8 mouse cellular contexts compared by ENCODE assay signal in genomic region chr14:32321732-32322685, GRCm38 (mm10). TPM values are rescaled to one million over a fixed set of nuclear protein-coding genes. Genes with fewer than 3 reads are reported as not detected.
DNase-seq lines count a peak whose midpoint lies in the region; ATAC-seq and TF ChIP-seq lines count a peak whose summit lies in the region.

TSS of gene Ogdhl (plus strand) at chr14:32322019.

- peak; percentile 49; the same call in 1 of the 2 replicates for ATAC-seq in erythroblast, adult 5-6 weeks (replicated peaks; ENCODE audit: low FRiP score, poor library complexity, severe bottlenecking)
- ATAC-seq in kidney, embryonic 14.5 days (ENCODE audit: low FRiP score, low TSS enrichment): peak; percentile 87
- peak; percentile 87 for ATAC-seq in limb, embryonic 14.5 days (ENCODE audit: low FRiP score, low read depth)
- ATAC-seq in midbrain, embryonic 16.5 days: peak; percentile 81
- ATAC-seq in stomach, embryonic 14.5 days (ENCODE audit: insufficient number of reproducible peaks, insufficient read depth, low FRiP score, low read depth): peak; percentile 87

- DNase-seq in CD4-positive helper T cell, adult 2 months (ENCODE audit: low read depth, low spot score): peak; percentile 59
- DNase-seq in brain, embryonic 14.5 days (ENCODE audit: low read depth): peak; percentile 88
- peak; percentile 94 for DNase-seq in heart, embryonic 10.5 days (ENCODE audit: low spot score)
- peak; percentile 85 for DNase-seq in limb, embryonic 14.5 days (ENCODE audit: low spot score)

- 3% methylated on average over 50 of the region's 50 CpGs for WGBS in heart, embryonic 10.5 days
- WGBS in kidney, embryonic 14.5 days: 4% methylated on average over 38 of the region's 50 CpGs
- 2% methylated on average over 46 of the region's 50 CpGs for WGBS in limb, embryonic 14.5 days
- 4% methylated on average over 37 of the region's 50 CpGs for WGBS in midbrain, embryonic 16.5 days
- whole genome bisulfite sequencing in stomach, embryonic 14.5 days: 2% methylated on average over 50 of the region's 50 CpGs

- TF ChIP-seq CTCF in brain, embryonic 14.5 days (IDR thresholded peaks at IDR 0.05; ENCODE audit: borderline replicate concordance, extremely low read depth, insufficient read depth, insufficient read length): no peak

- peaks cover 9% of the 10 kb centered on the region for H3K4me1 ChIP-seq in heart, embryonic 10.5 days
- H3K4me1 ChIP-seq in kidney, embryonic 14.5 days (ENCODE audit: control insufficient read depth, insufficient read depth, low read length): no peaks in the 10 kb centered on the region
- no peaks in the 10 kb centered on the region for H3K4me1 ChIP-seq in limb, embryonic 14.5 days (ENCODE audit: control insufficient read depth, insufficient read depth, low read length)
- peaks cover 11% of the 10 kb centered on the region; the same call in 1 of the 2 replicates for H3K4me1 ChIP-seq in midbrain, embryonic 16.5 days (ENCODE audit: control insufficient read depth, insufficient read depth, low read length)
- H3K4me1 ChIP-seq in stomach, embryonic 14.5 days (ENCODE audit: control insufficient read depth, insufficient read depth, low read length): no peaks in the 10 kb centered on the region

- H3K4me2 ChIP-seq in kidney, embryonic 14.5 days (replicated peaks; ENCODE audit: low read depth, low read length): peak within 1 kb of the TSS; percentile 76
- peak within 1 kb of the TSS; percentile 79 for H3K4me2 ChIP-seq in limb, embryonic 14.5 days (replicated peaks; ENCODE audit: low read depth, low read length, severe bottlenecking)
- peak within 1 kb of the TSS; percentile 74 for H3K4me2 ChIP-seq in midbrain, embryonic 16.5 days (ENCODE audit: low read length)
- H3K4me2 ChIP-seq in stomach, embryonic 14.5 days (replicated peaks; ENCODE audit: low read depth, low read length): peak within 1 kb of the TSS; percentile 64

- H3K4me3 ChIP-seq in heart, embryonic 10.5 days: peak within 1 kb of the TSS; percentile 81
- H3K4me3 ChIP-seq in kidney, embryonic 14.5 days (ENCODE audit: low read length): peak within 1 kb of the TSS; percentile 67
- H3K4me3 ChIP-seq in limb, embryonic 14.5 days (replicated peaks; ENCODE audit: low read length): peak within 1 kb of the TSS; percentile 65
- H3K4me3 ChIP-seq in midbrain, embryonic 16.5 days (ENCODE audit: low read depth, low read length): peak within 1 kb of the TSS; percentile 65
- peak within 1 kb of the TSS; percentile 73 for H3K4me3 ChIP-seq in stomach, embryonic 14.5 days (ENCODE audit: low read depth, low read length)

- peak within 1 kb of the TSS; percentile 89 for H3K27ac ChIP-seq in heart, embryonic 10.5 days
- no peak within 1 kb of the TSS for H3K27ac ChIP-seq in kidney, embryonic 14.5 days (ENCODE audit: low read depth, low read length)
- H3K27ac ChIP-seq in limb, embryonic 14.5 days (replicated peaks; ENCODE audit: low read depth, low read length): no peak within 1 kb of the TSS
- H3K27ac ChIP-seq in midbrain, embryonic 16.5 days (ENCODE audit: low read length): peak within 1 kb of the TSS; percentile 21; the same call in 1 of the 2 replicates
- H3K27ac ChIP-seq in stomach, embryonic 14.5 days (ENCODE audit: low read length): no peak within 1 kb of the TSS

- H3K36me3 ChIP-seq in heart, embryonic 10.5 days: no peaks in the 10 kb centered on the region
- no peaks in the 10 kb centered on the region for H3K36me3 ChIP-seq in kidney, embryonic 14.5 days (ENCODE audit: control insufficient read depth, insufficient read depth, low read length)
- H3K36me3 ChIP-seq in limb, embryonic 14.5 days (ENCODE audit: control insufficient read depth, insufficient read depth, low read length): no peaks in the 10 kb centered on the region
- no peaks in the 10 kb centered on the region for H3K36me3 ChIP-seq in midbrain, embryonic 16.5 days (ENCODE audit: control insufficient read depth, insufficient read depth, low read length)
- no peaks in the 10 kb centered on the region for H3K36me3 ChIP-seq in stomach, embryonic 14.5 days (ENCODE audit: control insufficient read depth, insufficient read depth, low read length)

- H3K27me3 ChIP-seq in heart, embryonic 10.5 days (ENCODE audit: insufficient read depth, poor library complexity, severe bottlenecking): peaks cover 7% of the 10 kb centered on the region; the same call in 1 of the 2 replicates
- no peaks in the 10 kb centered on the region for H3K27me3 ChIP-seq in kidney, embryonic 14.5 days (ENCODE audit: control insufficient read depth, insufficient read depth, low read length)
- H3K27me3 ChIP-seq in limb, embryonic 14.5 days (ENCODE audit: control insufficient read depth, insufficient read depth, low read length): no peaks in the 10 kb centered on the region
- no peaks in the 10 kb centered on the region for H3K27me3 ChIP-seq in midbrain, embryonic 16.5 days (ENCODE audit: control insufficient read depth, insufficient read depth, low read depth, low read length)
- H3K27me3 ChIP-seq in stomach, embryonic 14.5 days (ENCODE audit: control insufficient read depth, insufficient read depth, low read length): no peaks in the 10 kb centered on the region

- no peaks in the 10 kb centered on the region for H3K9me3 ChIP-seq in heart, embryonic 10.5 days
- H3K9me3 ChIP-seq in kidney, embryonic 14.5 days (ENCODE audit: control insufficient read depth, low read length): no peaks in the 10 kb centered on the region
- H3K9me3 ChIP-seq in limb, embryonic 14.5 days (ENCODE audit: control insufficient read depth, low read length): no peaks in the 10 kb centered on the region
- no peaks in the 10 kb centered on the region for H3K9me3 ChIP-seq in midbrain, embryonic 16.5 days (replicated peaks; ENCODE audit: control insufficient read depth, low read length, poor library complexity, severe bottlenecking)
- no peaks in the 10 kb centered on the region for H3K9me3 ChIP-seq in stomach, embryonic 14.5 days (ENCODE audit: control insufficient read depth, low read depth, low read length)

- H3K9ac ChIP-seq in kidney, embryonic 14.5 days (ENCODE audit: low read depth, low read length): peak within 1 kb of the TSS; percentile 60
- peak within 1 kb of the TSS; percentile 65 for H3K9ac ChIP-seq in limb, embryonic 14.5 days (ENCODE audit: low read depth, low read length, severe bottlenecking)
- peak within 1 kb of the TSS; percentile 82 for H3K9ac ChIP-seq in midbrain, embryonic 16.5 days (ENCODE audit: low read depth, low read length)
- H3K9ac ChIP-seq in stomach, embryonic 14.5 days (replicated peaks; ENCODE audit: low read depth, low read length): no peak within 1 kb of the TSS; the same call in 1 of the 2 replicates

- TF ChIP-seq POLR2A in brain, embryonic 14.5 days (IDR thresholded peaks at IDR 0.05; ENCODE audit: borderline replicate concordance, extremely low read depth, insufficient read depth, insufficient read length, poor library complexity, severe bottlenecking): no peak
- TF ChIP-seq POLR2A in limb, embryonic 14.5 days (IDR thresholded peaks at IDR 0.05; ENCODE audit: borderline replicate concordance, extremely low read depth, insufficient read depth, insufficient read length): no peak

RNA-seq across cellular contexts. Expression of gene Ogdhl, which starts in this region (rescaled TPM):
- polyA plus RNA-seq in brain, embryonic 14.5 days (2012; rRNA removed): 24.0 and 27.5 TPM in 2 replicates
- 0.21 TPM in 1 of 2 replicates, not detected in the other for total RNA-seq in erythroblast, adult 5-6 weeks (2015; ENCODE audit: low replicate concordance)
- not detected in 2 replicates for total RNA-seq in erythroblast, adult 5-6 weeks (2017; ENCODE audit: low replicate concordance)
- 15.3 and 22.1 TPM in 2 replicates for polyA plus RNA-seq in heart, embryonic 10.5 days (2016; fragmentation: Nextera tagmentation; extraction: Ambion mirVana)
- 8.7 and 11.3 TPM in 2 replicates for polyA plus RNA-seq in kidney, embryonic 14.5 days (2014; fragmentation: Nextera tagmentation; extraction: Ambion mirVana)
- 11.2 and 13.3 TPM in 2 replicates for polyA plus RNA-seq in limb, embryonic 14.5 days (2012; rRNA removed)
- 9.7 and 11.4 TPM in 2 replicates for polyA plus RNA-seq in limb, embryonic 14.5 days (2014; fragmentation: Nextera tagmentation; extraction: Ambion mirVana)
- 31.3 and 32.7 TPM in 2 replicates for polyA plus RNA-seq in midbrain, embryonic 16.5 days (2015; fragmentation: Nextera tagmentation; extraction: Ambion mirVana)
- polyA plus RNA-seq in stomach, embryonic 14.5 days (2014; fragmentation: Nextera tagmentation; extraction: Ambion mirVana): 12.5 and 13.6 TPM in 2 replicates

Comparison
In these comparisons a context has a peak if more than half of its experiments do, and no peak if none do; other contexts are left out.
1. Peak in ATAC-seq in erythroblast, adult 5-6 weeks; RNA of the gene not detected or under 1 TPM.
2. H3K27ac ChIP-seq: peak in heart, embryonic 10.5 days (single experiment) and midbrain, embryonic 16.5 days (single experiment); none in kidney, embryonic 14.5 days (single experiment), limb, embryonic 14.5 days (single experiment) and stomach, embryonic 14.5 days (single experiment).
3. Peak in every context shown above with its lines, with median percentiles within 50 percentile points of each other: DNase-seq, ATAC-seq, H3K4me3 ChIP-seq and H3K4me2 ChIP-seq.